Mouse (Mus musculus): ENCODE measurements around the gene A030005L19Rik. TPM values are rescaled to one million over a fixed set of nuclear protein-coding genes. Genes with fewer than 3 reads are reported as not detected.
"Not testable (repeated sequence)": the region's sequence is repeated elsewhere in the genome, so short reads cannot be mapped to it uniquely, and the experiment has no call there.

The A030005L19Rik gene
- polyA plus RNA-seq, 1 experiment = 1.0 TPM

- H3K27ac ChIP-seq (ENCODE audit: control insufficient read depth, insufficient read depth, low read length) = no peak overlapping the region
- H3K4me1 ChIP-seq (replicated peaks; ENCODE audit: control insufficient read depth, insufficient read depth, low read length) = no peaks in the 10 kb centered on the region
- WGBS = 90% methylated on average over 2 of the region's 2 CpGs
- H3K4me3 ChIP-seq (ENCODE audit: control insufficient read depth, insufficient read depth, low read length) = no peak overlapping the region
- no peak for DNase-seq
- no peaks in the 10 kb centered on the region for H3K27me3 ChIP-seq (ENCODE audit: control insufficient read depth, insufficient read depth, low read length)
- TF ChIP-seq CTCF (IDR thresholded peaks at IDR 0.05; ENCODE audit: borderline replicate concordance, control insufficient read depth, extremely low read depth, insufficient read depth, low read length, poor library complexity) (no peak), POLR2A (IDR thresholded peaks at IDR 0.05; ENCODE audit: control insufficient read depth, extremely low read depth, insufficient read depth, low read length, poor library complexity) (no peak)
- H3K36me3 ChIP-seq (ENCODE audit: control insufficient read depth, insufficient read depth, low read length) = no peaks in the 10 kb centered on the region
These were observed 35.5 kb downstream of the A030005L19Rik start for GRCm38 (mm10) chr1:82948601-82949000.

GRCm38 (mm10) chr1:82955913-82956312 is 42.8 kb downstream of the A030005L19Rik start, which contains the start of gene Gm7544:
TSS of gene Gm7544 (minus strand) at chr1:82956013.
- not testable (repeated sequence) for H3K27me3 ChIP-seq (ENCODE audit: control insufficient read depth, insufficient read depth, low read length); DNase-seq; H3K4me3 ChIP-seq (ENCODE audit: control insufficient read depth, insufficient read depth, low read length); H3K36me3 ChIP-seq (ENCODE audit: control insufficient read depth, insufficient read depth, low read length); H3K27ac ChIP-seq (ENCODE audit: control insufficient read depth, insufficient read depth, low read length); H3K4me1 ChIP-seq (replicated peaks; ENCODE audit: control insufficient read depth, insufficient read depth, low read length)

GRCm38 (mm10) chr1:82959870-82960385 is 46.8 kb downstream of the A030005L19Rik start, which contains the start of gene Gm47955:
TSS of gene Gm47955 (plus strand) at chr1:82960286.
- Histone ChIP-seq H3K36me3 (ENCODE audit: control insufficient read depth, insufficient read depth, low read length) (no peaks in the 10 kb centered on the region), H3K4me3 (ENCODE audit: control insufficient read depth, insufficient read depth, low read length) (no peak within 1 kb of the TSS), H3K27ac (ENCODE audit: control insufficient read depth, insufficient read depth, low read length) (no peak within 1 kb of the TSS), H3K4me1 (replicated peaks; ENCODE audit: control insufficient read depth, insufficient read depth, low read length) (no peaks in the 10 kb centered on the region), H3K27me3 (ENCODE audit: control insufficient read depth, insufficient read depth, low read length) (no peaks in the 10 kb centered on the region)
- WGBS = 93% methylated on average over 11 of the region's 11 CpGs
- no peak for DNase-seq
- TF ChIP-seq POLR2A (IDR thresholded peaks at IDR 0.05; ENCODE audit: control insufficient read depth, extremely low read depth, insufficient read depth, low read length, poor library complexity) = no peak
- no peak for TF ChIP-seq CTCF (IDR thresholded peaks at IDR 0.05; ENCODE audit: borderline replicate concordance, control insufficient read depth, extremely low read depth, insufficient read depth, low read length, poor library complexity)

Other genes starting within 250 kb of the A030005L19Rik start
- 51.4 and 56.5 TPM in 2 replicates for gene Mff, start 188.4 kb upstream of the A030005L19Rik start, polyA plus RNA-seq (2012; rRNA removed)
- gene Tm4sf20, start 144.9 kb upstream of the A030005L19Rik start, polyA plus RNA-seq (2012; rRNA removed) = 0.24 and 0.32 TPM in 2 replicates
- not detected in 2 replicates for gene Gm47791, start 142.1 kb upstream of the A030005L19Rik start, polyA plus RNA-seq (2012; rRNA removed)
- gene Agfg1, start 73.8 kb upstream of the A030005L19Rik start, polyA plus RNA-seq (2012; rRNA removed) = 69.0 and 75.4 TPM in 2 replicates
- gene A030014E15Rik, start 11.6 kb downstream of the A030005L19Rik start, polyA plus RNA-seq (2012; rRNA removed) = not detected in 2 replicates
- not detected in 2 replicates for gene Gm6217, start 18.1 kb downstream of the A030005L19Rik start, polyA plus RNA-seq (2012; rRNA removed)
- not detected in 2 replicates for gene A030003K21Rik, start 30.1 kb downstream of the A030005L19Rik start, polyA plus RNA-seq (2012; rRNA removed)
- gene Gm7544, start 42.7 kb downstream of the A030005L19Rik start, polyA plus RNA-seq (2012; rRNA removed) = not detected in 2 replicates
- not detected in 2 replicates for gene Gm47955, start 47.0 kb downstream of the A030005L19Rik start, polyA plus RNA-seq (2012; rRNA removed)
- gene Gm47959, start 87.2 kb downstream of the A030005L19Rik start, polyA plus RNA-seq (2012; rRNA removed) = not detected in 2 replicates
- 0.06 and 0.07 TPM in 2 replicates for gene Slc19a3, start 125.1 kb downstream of the A030005L19Rik start, polyA plus RNA-seq (2012; rRNA removed)
- gene Krtap28-10, start 129.2 kb downstream of the A030005L19Rik start, polyA plus RNA-seq (2012; rRNA removed) = not detected in 2 replicates
- not detected in 2 replicates for gene Gm47969, start 131.6 kb downstream of the A030005L19Rik start, polyA plus RNA-seq (2012; rRNA removed)
- gene A030005K14Rik, start 146.1 kb downstream of the A030005L19Rik start, polyA plus RNA-seq (2012; rRNA removed) = not detected in 2 replicates
- not detected in 2 replicates for gene Krtap28-13, start 147.6 kb downstream of the A030005L19Rik start, polyA plus RNA-seq (2012; rRNA removed)
- gene Ccl20, start 203.4 kb downstream of the A030005L19Rik start, polyA plus RNA-seq (2012; rRNA removed) = 14.3 and 16.7 TPM in 2 replicates
- gene Daw1, start 246.4 kb downstream of the A030005L19Rik start, polyA plus RNA-seq (2012; rRNA removed) = not detected in 2 replicates

Data from thymus, adult 2 months (tissue).